Mouse (Mus musculus) neural tube, embryonic 13.5 days (tissue): ENCODE data around the gene Usp36. TPM values are rescaled to one million over a fixed set of nuclear protein-coding genes. Genes with fewer than 3 reads are reported as not detected.
"Not testable (repeated sequence)": the region's sequence is repeated elsewhere in the genome, so short reads cannot be mapped to it uniquely, and the experiment has no call there.

ENCODE experiments used
- ATAC-seq: fragments of 200-750 bp; cut with Nextera tagmentation; 2 replicates; pipeline ENCODE4 v1.8.0; 2017; ENCODE audit warnings: low read depth, mild to moderate bottlenecking, moderate TSS enrichment, moderate library complexity
- H3K27ac ChIP-seq: fragments of 300-500 bp; sonication (generic); replicated peaks from 2 replicates; pipeline ENCODE4 v1.5.1; 2015; ENCODE audit warnings: moderate library complexity, mild to moderate bottlenecking, inconsistent platforms
- H3K27me3 ChIP-seq: fragments of 300-500 bp; sonication (generic); 2 replicates; pipeline ENCODE4 v1.6.1; 2015; ENCODE audit warnings: mild to moderate bottlenecking, inconsistent platforms
- H3K36me3 ChIP-seq: fragments of 300-500 bp; sonication (generic); 2 replicates; pipeline ENCODE4 v1.6.1; 2015; ENCODE audit warnings: mild to moderate bottlenecking, inconsistent platforms
- H3K4me1 ChIP-seq: fragments of 300-500 bp; sonication (generic); replicated peaks from 2 replicates; pipeline ENCODE4 v1.6.1; 2015; ENCODE audit warnings: inconsistent platforms
- H3K4me2 ChIP-seq: fragments of 300-500 bp; sonication (generic); 2 replicates; pipeline ENCODE4 v1.6.1; 2015; ENCODE audit warnings: inconsistent platforms, mild to moderate bottlenecking, moderate library complexity
- H3K4me3 ChIP-seq: fragments of 300-500 bp; sonication (generic); 2 replicates; pipeline ENCODE4 v1.5.1; 2015; ENCODE audit warnings: mild to moderate bottlenecking, inconsistent platforms
- H3K9ac ChIP-seq: fragments of 300-500 bp; sonication (generic); 2 replicates; pipeline ENCODE4 v1.6.1; 2015; ENCODE audit warnings: moderate library complexity, mild to moderate bottlenecking, inconsistent platforms
- H3K9me3 ChIP-seq: fragments of 300-500 bp; sonication (generic); 2 replicates; pipeline ENCODE4 v1.6.1; 2016; ENCODE audit warnings: inconsistent platforms
- WGBS: fragments of 180-500 bp; shearing (Covaris S2); methylation state at CpG from one replicate; pipeline ENCODE4 v1.1.7; 2015; 5-methylcytosine and 5-hydroxymethylcytosine counted together
- polyA plus RNA-seq: library from polyadenylated mRNA; unstranded; fragments of >200 nt; fragmentation: Nextera tagmentation; extraction: Ambion mirVana; gene quantifications from 2 replicates; pipeline ENCODE4 v1.2.1, GENCODE M21; 2015

Gene Usp36
- polyA plus RNA-seq, 1 experiment from 2014 or later, result 15.6 TPM

DNA sequence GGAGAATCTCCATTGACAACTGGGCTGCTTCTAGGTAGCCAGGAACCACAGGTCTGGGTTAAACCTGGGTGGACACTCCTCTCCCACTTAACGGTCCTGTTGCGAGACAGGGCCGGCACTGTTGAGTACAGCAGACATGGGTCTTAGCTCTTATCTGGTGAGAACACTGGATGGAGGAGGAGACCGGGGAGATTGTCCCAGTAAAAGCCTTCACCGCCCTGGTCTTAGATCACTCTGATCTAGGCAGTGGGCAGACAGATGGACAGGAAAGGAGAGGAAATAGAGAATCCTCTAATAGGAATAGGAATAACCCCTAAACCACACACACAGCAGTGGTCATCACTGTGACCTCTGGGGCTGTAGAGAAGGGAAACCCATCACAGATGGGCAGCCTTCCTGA is 33.9 kb upstream of the Usp36 start:
- 85% methylated on average over 5 of the region's 5 CpGs for WGBS
- H3K4me3 ChIP-seq, result no peak overlapping the region
- peaks cover 57% of the 10 kb centered on the region for H3K4me1 ChIP-seq
- H3K9me3 ChIP-seq, result no peaks in the 10 kb centered on the region
- H3K36me3 ChIP-seq, result peaks cover 12% of the 10 kb centered on the region
- H3K27me3 ChIP-seq, result no peaks in the 10 kb centered on the region
- no peak overlapping the region for H3K27ac ChIP-seq
- H3K4me2 ChIP-seq, result no peak overlapping the region
- no peak overlapping the region for H3K9ac ChIP-seq
- ATAC-seq, result no peak

DNA sequence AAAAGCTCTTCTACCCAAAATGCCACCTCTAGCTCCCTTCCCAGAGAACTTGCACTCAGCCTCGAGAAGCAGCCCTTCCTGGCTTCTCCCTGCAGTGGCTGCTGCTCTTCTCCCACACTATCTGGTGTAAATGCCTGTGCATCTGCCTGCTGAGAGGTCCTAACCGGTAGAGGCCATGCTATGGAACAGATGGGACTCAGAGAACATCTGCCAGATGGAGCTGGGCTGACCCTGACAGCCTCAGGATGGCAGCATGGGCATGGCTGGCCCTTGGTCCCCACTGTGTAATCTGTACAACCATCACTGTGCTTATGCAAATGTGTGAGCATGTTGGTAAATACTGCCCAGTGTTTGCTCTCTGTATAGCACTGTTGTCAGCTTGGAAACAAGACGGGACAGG is 32.6 kb upstream of the Usp36 start:
- Histone ChIP-seq H3K27me3 (no peaks in the 10 kb centered on the region), H3K36me3 (peaks cover 22% of the 10 kb centered on the region), H3K4me2 (no peak overlapping the region), H3K9ac (no peak overlapping the region), H3K27ac (no peak overlapping the region), H3K4me3 (no peak overlapping the region), H3K9me3 (no peaks in the 10 kb centered on the region), H3K4me1 (peaks cover 44% of the 10 kb centered on the region)
- no peak for ATAC-seq
- WGBS, result 50% methylated on average over 3 of the region's 3 CpGs

GRCm38 (mm10) chr11:118321971-118322370 is 31.9 kb upstream of the Usp36 start:
- Histone ChIP-seq H3K4me2 (no peak overlapping the region), H3K9me3 (no peaks in the 10 kb centered on the region), H3K36me3 (peaks cover 22% of the 10 kb centered on the region), H3K27me3 (no peaks in the 10 kb centered on the region), H3K4me3 (no peak overlapping the region), H3K4me1 (peaks cover 37% of the 10 kb centered on the region), H3K9ac (no peak overlapping the region), H3K27ac (0 out of 2 replicates have a peak overlapping the region, but pooled peaks have one; percentile 18)
- WGBS, result 80% methylated on average over 4 of the region's 4 CpGs
- no peak for ATAC-seq

- no peak overlapping the region for H3K4me2 ChIP-seq
- H3K36me3 ChIP-seq, result peaks cover 22% of the 10 kb centered on the region
- H3K9ac ChIP-seq, result no peak overlapping the region
- H3K9me3 ChIP-seq, result no peaks in the 10 kb centered on the region
- no peaks in the 10 kb centered on the region for H3K27me3 ChIP-seq
- WGBS, result 59% methylated on average over 7 of the region's 7 CpGs
- no peak for ATAC-seq
- 0 out of 2 replicates have a peak overlapping the region, but pooled peaks have one; percentile 18 for H3K27ac ChIP-seq
- no peak overlapping the region for H3K4me3 ChIP-seq
- peaks cover 33% of the 10 kb centered on the region for H3K4me1 ChIP-seq
Observed at GRCm38 (mm10) chr11:118321500-118321899, 31.5 kb upstream of the Usp36 start.

- 68% methylated on average over 5 of the region's 5 CpGs for WGBS
- no peak for ATAC-seq
- H3K9ac ChIP-seq, result no peak overlapping the region
Observed at GRCm38 (mm10) chr11:118318678-118319077, 28.6 kb upstream of the Usp36 start.

GRCm38 (mm10) chr11:118317129-118317528 is 27.1 kb upstream of the Usp36 start:
- Histone ChIP-seq H3K4me2 (no peak overlapping the region), H3K9ac (no peak overlapping the region), H3K27me3 (no peaks in the 10 kb centered on the region), H3K9me3 (no peaks in the 10 kb centered on the region), H3K27ac (no peak overlapping the region), H3K4me1 (peaks cover 13% of the 10 kb centered on the region), H3K4me3 (no peak overlapping the region), H3K36me3 (peaks cover 31% of the 10 kb centered on the region)
- ATAC-seq, result no peak
- 26% methylated on average over 7 of the region's 7 CpGs for WGBS

More at GRCm38 (mm10) chr11:118318678-118319077, 28.6 kb upstream of the Usp36 start:
- Histone ChIP-seq H3K4me1 (peaks cover 20% of the 10 kb centered on the region), H3K9me3 (no peaks in the 10 kb centered on the region), H3K36me3 (peaks cover 31% of the 10 kb centered on the region), H3K27me3 (no peaks in the 10 kb centered on the region), H3K4me3 (no peak overlapping the region), H3K4me2 (no peak overlapping the region), H3K27ac (no peak overlapping the region)

GRCm38 (mm10) chr11:118316231-118316806 is 26.3 kb upstream of the Usp36 start:
- no peak for ATAC-seq
- Histone ChIP-seq H3K27me3 (no peaks in the 10 kb centered on the region), H3K36me3 (peaks cover 37% of the 10 kb centered on the region), H3K27ac (no peak overlapping the region), H3K4me3 (no peak overlapping the region), H3K9ac (no peak overlapping the region), H3K9me3 (no peaks in the 10 kb centered on the region), H3K4me2 (no peak overlapping the region), H3K4me1 (peaks cover 5% of the 10 kb centered on the region)
- 87% methylated on average over 8 of the region's 8 CpGs for WGBS

- Histone ChIP-seq H3K9me3 (no peaks in the 10 kb centered on the region; the same call in none of the 2 replicates), H3K36me3 (peaks cover 48% of the 10 kb centered on the region), H3K4me2 (no peak overlapping the region), H3K9ac (no peak overlapping the region), H3K4me1 (no peaks in the 10 kb centered on the region), H3K27me3 (no peaks in the 10 kb centered on the region), H3K4me3 (no peak overlapping the region), H3K27ac (no peak overlapping the region)
- no peak for ATAC-seq
- 83% methylated on average over 6 of the region's 6 CpGs for WGBS
Observed at GRCm38 (mm10) chr11:118312132-118312723, 22.2 kb upstream of the Usp36 start.

- H3K4me2 ChIP-seq, result not testable (repeated sequence)
- 83% methylated on average over 2 of the region's 2 CpGs for WGBS
Observed at GRCm38 (mm10) chr11:118307962-118308361, 17.9 kb upstream of the Usp36 start.

DNA sequence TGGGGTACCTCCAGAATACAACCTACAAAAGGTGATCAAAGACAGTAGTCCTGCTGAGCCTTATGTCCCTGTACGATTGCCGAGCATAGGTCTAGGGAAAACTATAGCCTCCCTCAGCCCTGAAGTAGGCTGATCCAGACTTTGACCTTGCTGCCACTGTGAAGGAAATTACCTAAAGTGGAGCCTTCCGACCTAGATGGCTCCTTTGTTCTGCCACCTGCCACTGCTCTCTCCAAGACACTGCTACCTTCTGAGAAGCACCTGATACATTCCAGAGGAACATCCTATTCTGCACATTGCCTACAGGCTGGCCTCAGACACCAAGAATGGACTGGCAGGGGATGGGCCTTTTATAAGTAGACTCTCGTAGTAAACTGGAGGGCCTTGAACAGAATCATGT is 13.9 kb upstream of the Usp36 start:
- not testable (repeated sequence) for H3K27me3 ChIP-seq, H3K27ac ChIP-seq, H3K4me3 ChIP-seq, H3K4me2 ChIP-seq, H3K4me1 ChIP-seq, ATAC-seq, H3K9me3 ChIP-seq, H3K9ac ChIP-seq
- H3K36me3 ChIP-seq, result peaks cover 31% of the 10 kb centered on the region
- 92% methylated on average over 4 of the region's 4 CpGs for WGBS

More at GRCm38 (mm10) chr11:118307962-118308361, 17.9 kb upstream of the Usp36 start:
- not testable (repeated sequence) for H3K9ac ChIP-seq, H3K27ac ChIP-seq, H3K4me3 ChIP-seq, ATAC-seq, H3K4me1 ChIP-seq, H3K27me3 ChIP-seq, H3K9me3 ChIP-seq
- H3K36me3 ChIP-seq, result peaks cover 46% of the 10 kb centered on the region

DNA sequence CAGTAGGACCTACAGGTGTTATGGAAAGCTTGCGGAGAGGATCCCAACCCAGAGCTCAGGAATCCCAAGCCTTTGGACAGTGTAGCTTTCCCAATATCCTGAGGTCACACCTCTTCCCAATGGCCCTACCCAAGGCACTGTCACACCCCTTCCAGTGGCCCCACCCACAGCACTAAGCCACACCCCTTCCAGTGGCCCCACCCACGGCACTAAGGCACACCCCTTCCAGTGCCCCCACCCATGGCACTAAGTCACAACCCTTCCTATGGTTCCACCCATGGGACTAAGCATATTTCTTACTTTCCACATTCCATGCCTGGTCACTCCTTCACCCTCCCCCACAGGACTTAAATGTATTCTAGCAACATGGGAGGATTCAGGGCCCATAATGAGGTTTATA is 8.8 kb upstream of the Usp36 start:
- Histone ChIP-seq H3K36me3 (peaks cover 20% of the 10 kb centered on the region), H3K9ac (no peak overlapping the region), H3K9me3 (no peaks in the 10 kb centered on the region), H3K27me3 (no peaks in the 10 kb centered on the region), H3K4me2 (no peak overlapping the region), H3K4me1 (no peaks in the 10 kb centered on the region), H3K4me3 (no peak overlapping the region), H3K27ac (no peak overlapping the region)
- 81% methylated on average over 2 of the region's 2 CpGs for WGBS
- no peak for ATAC-seq

GRCm38 (mm10) chr11:118297967-118298366 is 7.9 kb upstream of the Usp36 start:
- Histone ChIP-seq H3K27ac (no peak overlapping the region), H3K9ac (no peak overlapping the region), H3K4me2 (no peak overlapping the region), H3K4me1 (no peaks in the 10 kb centered on the region), H3K36me3 (peaks cover 13% of the 10 kb centered on the region), H3K9me3 (no peaks in the 10 kb centered on the region), H3K4me3 (no peak overlapping the region), H3K27me3 (no peaks in the 10 kb centered on the region)
- 87% methylated on average over 3 of the region's 3 CpGs for WGBS
- no peak for ATAC-seq

- no peak for ATAC-seq
- Histone ChIP-seq H3K4me1 (peaks cover 10% of the 10 kb centered on the region), H3K27me3 (no peaks in the 10 kb centered on the region), H3K9me3 (no peaks in the 10 kb centered on the region), H3K4me3 (no peak overlapping the region), H3K36me3 (no peaks in the 10 kb centered on the region), H3K4me2 (no peak overlapping the region), H3K9ac (no peak overlapping the region), H3K27ac (no peak overlapping the region)
- 83% methylated on average over 1 of the region's 2 CpGs for WGBS
Observed at GRCm38 (mm10) chr11:118295026-118295425, 5.0 kb upstream of the Usp36 start.
